Comparison of ENCODE assay signal across 8 mouse cellular contexts in genomic region chr9:65576861-65577510, GRCm38 (mm10). TPM values are rescaled to one million over a fixed set of nuclear protein-coding genes. Genes with fewer than 3 reads are reported as not detected.
DNase-seq lines count a peak whose midpoint lies in the region; ATAC-seq and TF ChIP-seq lines count a peak whose summit lies in the region.

No protein-coding gene starts in this region.

- 61% methylated on average over 7 of the region's 7 CpGs for WGBS in liver, adult 2 months
- WGBS in embryonic facial prominence, embryonic 13.5 days = 38% methylated on average over 7 of the region's 7 CpGs
- 52% methylated on average over 7 of the region's 7 CpGs for WGBS in stomach, embryonic 15.5 days

- 0 out of 2 replicates have a peak, but pooled peaks cover 4% of the 10 kb centered on the region for H3K4me1 ChIP-seq in liver, adult 2 months (ENCODE audit: control insufficient read depth, insufficient read depth, low read length)
- peaks cover 54% of the 10 kb centered on the region for H3K4me1 ChIP-seq in embryonic facial prominence, embryonic 13.5 days
- peaks cover 37% of the 10 kb centered on the region for H3K4me1 ChIP-seq in stomach, embryonic 15.5 days

- no peak for ATAC-seq in embryonic facial prominence, embryonic 13.5 days (ENCODE audit: insufficient number of reproducible peaks, insufficient read depth, low FRiP score, low TSS enrichment, low read depth)
- ATAC-seq in stomach, embryonic 15.5 days (ENCODE audit: insufficient read depth, low FRiP score, low read depth) = no peak

- no peak for TF ChIP-seq POLR2A in liver, adult 2 months (IDR thresholded peaks at IDR 0.05; ENCODE audit: extremely low read depth, insufficient read depth, low read length)

- no peak overlapping the region for H3K9ac ChIP-seq in liver, adult 2 months (ENCODE audit: low read depth, low read length)
- 0 out of 2 replicates have a peak overlapping the region, but pooled peaks have one; percentile 46 for H3K9ac ChIP-seq in embryonic facial prominence, embryonic 13.5 days
- H3K9ac ChIP-seq in stomach, embryonic 15.5 days = no peak overlapping the region

- H3K36me3 ChIP-seq in liver, adult 2 months (ENCODE audit: control insufficient read depth, insufficient read depth, low read length) = no peaks in the 10 kb centered on the region
- H3K36me3 ChIP-seq in embryonic facial prominence, embryonic 13.5 days = peaks cover 11% of the 10 kb centered on the region
- 0 out of 2 replicates have a peak, but pooled peaks cover 6% of the 10 kb centered on the region for H3K36me3 ChIP-seq in stomach, embryonic 15.5 days

- H3K27me3 ChIP-seq in liver, adult 2 months (ENCODE audit: control insufficient read depth, insufficient read depth, low read length) = no peaks in the 10 kb centered on the region
- no peaks in the 10 kb centered on the region for H3K27me3 ChIP-seq in embryonic facial prominence, embryonic 13.5 days
- H3K27me3 ChIP-seq in stomach, embryonic 15.5 days (replicated peaks) = no peaks in the 10 kb centered on the region

- H3K4me2 ChIP-seq in embryonic facial prominence, embryonic 13.5 days = peak overlapping the region; percentile 9
- H3K4me2 ChIP-seq in stomach, embryonic 15.5 days = peak overlapping the region; percentile 72

- no peak overlapping the region for H3K4me3 ChIP-seq in liver, adult 2 months (ENCODE audit: insufficient read depth, low read depth, low read length)
- no peak overlapping the region for H3K4me3 ChIP-seq in embryonic facial prominence, embryonic 13.5 days
- peak overlapping the region; percentile 65 for H3K4me3 ChIP-seq in stomach, embryonic 15.5 days (replicated peaks)

- peak; percentile 62 for DNase-seq in adrenal gland, adult 2 months
- no peak for DNase-seq in adrenal gland, adult 8-10 months
- no peak for DNase-seq in liver, adult 2 months (ENCODE audit: extremely low read depth, low read depth, low spot score)
- no peak for DNase-seq in liver
- peak; percentile 56 for DNase-seq in heart, postnatal 25 days (ENCODE audit: low spot score)
- no peak for DNase-seq in MN1 (ENCODE audit: low spot score)

- no peaks in the 10 kb centered on the region for H3K79me2 ChIP-seq in liver, adult 2 months (ENCODE audit: control insufficient read depth, insufficient read depth, low read length)

- TF ChIP-seq CTCF in liver, adult 2 months (IDR thresholded peaks at IDR 0.05; ENCODE audit: low read depth, low read length) = no peak

- intact Hi-C loops in heart, postnatal 25 days (cut with DNase I) = loop anchor here (2.0 to 5.0 kb wide), 2 partner anchors 20 to 115 kb away; partner anchors contain the start of gene Spg21

- no peaks in the 10 kb centered on the region for H3K9me3 ChIP-seq in embryonic facial prominence, embryonic 13.5 days
- H3K9me3 ChIP-seq in stomach, embryonic 15.5 days = no peaks in the 10 kb centered on the region

- 0 out of 2 replicates have a peak overlapping the region, but pooled peaks have one; percentile 4 for H3K27ac ChIP-seq in liver, adult 2 months (replicated peaks; ENCODE audit: insufficient read depth, low read depth, low read length)
- H3K27ac ChIP-seq in embryonic facial prominence, embryonic 13.5 days = peak overlapping the region; percentile 48; the same call in 1 of the 2 replicates
- peak overlapping the region; percentile 60 for H3K27ac ChIP-seq in stomach, embryonic 15.5 days

RNA-seq across cellular contexts. Expression of gene Plekho2, which starts 2.9 kb away (rescaled TPM):
- 10 to 100 TPM; 49.9 to 61.0 TPM for total RNA-seq in adrenal gland, adult 2 months (2021)
- polyA plus RNA-seq in adrenal gland, adult 2 months (2012; rRNA removed) = 48.8 and 61.6 TPM in 2 replicates
- total RNA-seq in adrenal gland, adult 8-10 months (2022) = 10 to 100 TPM; 52.6 to 84.0 (median 64.7) TPM
- 1.4 and 2.2 TPM in 2 replicates for total RNA-seq in liver, adult 2 months (2014; rRNA removed)
- polyA plus RNA-seq in liver, adult 2 months (2012; rRNA removed) = 2.9 and 5.4 TPM in 2 replicates
- polyA plus RNA-seq in embryonic facial prominence, embryonic 13.5 days (2015; fragmentation: Nextera tagmentation; extraction: Ambion mirVana) = 12.6 TPM in 2 replicates
- total RNA-seq in heart, postnatal 25 days (2021) = 10 to 100 TPM; 12.9 to 13.2 TPM
- 17.0 and 18.1 TPM in 2 replicates for polyA plus RNA-seq in stomach, embryonic 15.5 days (2015; fragmentation: Nextera tagmentation; extraction: Ambion mirVana)

RNA-seq across cellular contexts. Expression of gene Pif1, which starts 10.0 kb away (rescaled TPM):
- under 1 TPM; 0.29 to 0.45 TPM for total RNA-seq in adrenal gland, adult 2 months (2021)
- polyA plus RNA-seq in adrenal gland, adult 2 months (2012; rRNA removed) = 0.42 and 0.46 TPM in 2 replicates
- total RNA-seq in adrenal gland, adult 8-10 months (2022) = under 1 TPM in 3 of 4 experiments, not detected in 1; 0.06 to 0.49 (median 0.22) TPM
- total RNA-seq in liver, adult 2 months (2014; rRNA removed) = 0.20 TPM in 1 of 2 replicates, not detected in the other
- polyA plus RNA-seq in liver, adult 2 months (2012; rRNA removed) = 0.04 TPM in 1 of 2 replicates, not detected in the other
- 15.4 and 18.4 TPM in 2 replicates for polyA plus RNA-seq in embryonic facial prominence, embryonic 13.5 days (2015; fragmentation: Nextera tagmentation; extraction: Ambion mirVana)
- total RNA-seq in heart, postnatal 25 days (2021) = not detected
- polyA plus RNA-seq in stomach, embryonic 15.5 days (2015; fragmentation: Nextera tagmentation; extraction: Ambion mirVana) = 11.4 and 12.3 TPM in 2 replicates

RNA-seq across cellular contexts. Expression of gene Rbpms2, which starts 52.5 kb away (rescaled TPM):
- 10 to 100 TPM; 63.1 to 85.0 TPM for total RNA-seq in adrenal gland, adult 2 months (2021)
- 125 and 154 TPM in 2 replicates for polyA plus RNA-seq in adrenal gland, adult 2 months (2012; rRNA removed)
- total RNA-seq in adrenal gland, adult 8-10 months (2022) = 100 to 1,000 TPM in 1 of 4 experiments, 10 to 100 TPM in 3; 50.0 to 107 (median 75.9) TPM
- total RNA-seq in liver, adult 2 months (2014; rRNA removed) = 9.8 and 13.2 TPM in 2 replicates
- 110 and 121 TPM in 2 replicates for polyA plus RNA-seq in liver, adult 2 months (2012; rRNA removed)
- 10.5 and 11.9 TPM in 2 replicates for polyA plus RNA-seq in embryonic facial prominence, embryonic 13.5 days (2015; fragmentation: Nextera tagmentation; extraction: Ambion mirVana)
- total RNA-seq in heart, postnatal 25 days (2021) = 10 to 100 TPM; 37.1 to 39.3 TPM
- 19.3 and 23.2 TPM in 2 replicates for polyA plus RNA-seq in stomach, embryonic 15.5 days (2015; fragmentation: Nextera tagmentation; extraction: Ambion mirVana)

RNA-seq across cellular contexts. Expression of gene Ankdd1a, which starts 57.0 kb away (rescaled TPM):
- total RNA-seq in adrenal gland, adult 2 months (2021) = 1 to 10 TPM in 1 of 2 experiments, under 1 TPM in 1; 0.32 to 3.3 TPM
- 0.45 and 0.98 TPM in 2 replicates for polyA plus RNA-seq in adrenal gland, adult 2 months (2012; rRNA removed)
- total RNA-seq in adrenal gland, adult 8-10 months (2022) = 1 to 10 TPM; 3.5 to 6.0 (median 5.6) TPM
- total RNA-seq in liver, adult 2 months (2014; rRNA removed) = not detected in 2 replicates
- polyA plus RNA-seq in liver, adult 2 months (2012; rRNA removed) = not detected in 2 replicates
- polyA plus RNA-seq in embryonic facial prominence, embryonic 13.5 days (2015; fragmentation: Nextera tagmentation; extraction: Ambion mirVana) = not detected in 2 replicates
- total RNA-seq in heart, postnatal 25 days (2021) = not detected
- 0.14 TPM in 1 of 2 replicates, not detected in the other for polyA plus RNA-seq in stomach, embryonic 15.5 days (2015; fragmentation: Nextera tagmentation; extraction: Ambion mirVana)

Comparison
In these comparisons a context has a peak if more than half of its experiments do, and no peak if none do; other contexts are left out.
1. DNase-seq: peak in adrenal gland, adult 2 months (single experiment) and heart, postnatal 25 days (single experiment); none in adrenal gland, adult 8-10 months (single experiment), liver, adult 2 months (single experiment), liver (single experiment) and MN1 (single experiment).
2. H3K27ac ChIP-seq: peak in every context shown above with its lines; median percentile 60 in stomach, embryonic 15.5 days; 48 in embryonic facial prominence, embryonic 13.5 days; 4 in liver, adult 2 months.